Mouse (Mus musculus) spleen, postnatal 10 days (tissue): Measurements from ENCODE around the gene Exoc2.

Experiments
- DNase-seq, 2 experiments: peaks; one replicate each; pipeline ENCODE4 v3.0.0; 2021 to 2022; ENCODE audit warnings: low spot score in 2 of 2

Exoc2 gene

DNA sequence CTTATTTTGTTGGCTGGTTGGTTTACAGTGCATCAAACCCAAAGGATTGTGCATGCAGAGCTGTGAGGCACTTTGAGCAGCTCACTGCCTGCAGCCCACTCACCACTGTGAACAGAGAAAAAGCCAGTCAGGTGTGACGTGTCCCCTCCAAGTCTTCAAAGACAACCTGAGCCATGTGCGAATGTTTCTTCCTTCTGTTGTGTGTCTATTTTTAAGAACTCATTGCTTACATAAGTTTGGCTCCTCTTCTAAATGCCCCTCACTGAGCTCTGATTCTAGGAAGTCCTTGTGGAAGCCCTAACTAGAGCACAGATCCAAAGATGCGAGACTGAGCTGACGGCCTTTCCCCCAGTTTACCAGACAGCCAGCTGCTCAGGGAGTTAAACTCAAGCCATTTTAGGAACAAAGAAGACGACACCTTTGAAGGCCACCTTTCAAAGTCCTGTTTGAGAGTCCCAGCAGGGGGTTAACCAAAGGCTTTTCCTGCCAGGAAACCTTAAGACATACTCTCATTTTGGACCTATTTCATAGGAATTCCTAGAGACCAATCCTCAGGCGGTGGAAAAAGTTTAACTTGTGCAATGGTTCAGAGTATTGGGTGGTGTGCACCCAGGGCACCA lies 79.8 kb downstream of the Exoc2 start:
- DNase-seq = no peak

DNA sequence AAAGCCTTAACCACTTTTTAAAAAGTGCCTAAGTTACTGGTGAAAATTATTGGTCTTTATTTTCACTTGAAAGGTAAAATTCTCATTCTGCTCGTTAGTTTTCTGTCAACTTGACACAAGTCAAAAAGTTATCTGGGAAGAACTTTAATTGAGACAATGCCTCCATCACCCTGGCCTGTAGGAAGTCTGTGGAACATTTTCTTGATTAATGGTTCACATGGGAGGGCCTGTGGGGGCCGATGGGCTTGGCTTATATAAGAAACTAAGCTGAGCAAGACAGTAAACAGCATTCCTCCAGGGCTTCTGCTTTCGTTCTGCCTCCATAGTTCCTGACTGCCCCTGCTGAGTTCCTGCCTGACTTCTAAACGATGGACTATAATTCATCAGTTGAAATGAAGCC lies 81.6 kb downstream of the Exoc2 start:
- no peak for DNase-seq

DNA sequence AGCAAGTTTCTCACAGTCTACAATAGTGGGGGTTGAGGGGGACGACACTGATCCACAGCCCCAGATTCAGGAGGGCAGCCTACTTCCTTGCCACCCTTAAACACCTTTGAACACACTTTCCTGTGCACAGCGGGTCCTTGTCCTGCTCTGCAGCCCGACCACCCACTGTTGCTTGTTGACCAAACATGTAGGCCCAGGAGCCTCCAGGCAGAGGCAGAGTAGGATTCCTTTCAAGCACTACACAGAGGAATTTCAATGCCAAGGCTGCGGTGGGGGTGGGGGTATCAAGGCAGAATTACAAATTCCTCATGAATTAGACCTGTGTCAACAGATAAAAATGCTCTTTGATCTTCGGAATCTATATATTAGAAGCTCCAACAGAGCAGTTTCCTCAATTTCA lies 82.7 kb downstream of the Exoc2 start:
- DNase-seq = no peak

DNA sequence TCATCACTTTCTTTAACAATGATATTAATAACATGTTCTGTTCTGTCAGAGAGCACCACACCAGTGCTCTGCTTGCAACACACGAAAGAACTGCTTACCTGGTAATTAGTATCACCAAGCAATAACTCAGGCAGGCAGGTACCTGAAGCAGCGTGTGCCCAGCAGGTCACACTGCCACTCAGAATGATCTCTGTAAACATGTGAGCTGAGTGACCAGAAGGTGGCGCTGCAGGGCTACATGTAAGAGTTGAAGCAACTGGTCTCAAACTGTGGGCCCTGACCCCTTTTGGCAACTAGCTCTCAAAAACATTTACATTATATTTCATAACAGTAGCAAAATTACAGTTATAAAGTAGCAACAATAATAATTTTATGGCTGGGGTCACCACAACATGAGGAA lies 85.4 kb downstream of the Exoc2 start:
- peak; percentile 58 to 88 for DNase-seq

DNA sequence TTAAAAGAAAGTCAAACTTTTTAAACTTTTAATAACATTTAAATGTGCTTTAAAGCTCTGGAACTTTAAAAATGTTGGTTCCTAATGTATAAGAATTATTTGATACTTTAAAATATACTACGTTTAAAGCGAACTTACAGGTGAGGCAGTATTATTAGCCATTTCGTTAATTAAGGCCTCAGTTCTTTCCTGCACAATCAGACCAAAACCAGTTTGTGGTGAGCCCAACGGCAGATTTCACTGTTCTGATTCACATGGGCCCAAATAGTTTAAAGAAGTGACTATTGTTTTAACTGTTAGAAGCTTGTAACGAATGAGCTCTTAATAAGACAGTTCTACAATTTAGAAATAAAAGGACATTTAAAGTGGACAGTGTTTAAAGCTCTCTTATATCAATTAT lies 93.6 kb downstream of the Exoc2 start:
- DNase-seq = no peak

DNA sequence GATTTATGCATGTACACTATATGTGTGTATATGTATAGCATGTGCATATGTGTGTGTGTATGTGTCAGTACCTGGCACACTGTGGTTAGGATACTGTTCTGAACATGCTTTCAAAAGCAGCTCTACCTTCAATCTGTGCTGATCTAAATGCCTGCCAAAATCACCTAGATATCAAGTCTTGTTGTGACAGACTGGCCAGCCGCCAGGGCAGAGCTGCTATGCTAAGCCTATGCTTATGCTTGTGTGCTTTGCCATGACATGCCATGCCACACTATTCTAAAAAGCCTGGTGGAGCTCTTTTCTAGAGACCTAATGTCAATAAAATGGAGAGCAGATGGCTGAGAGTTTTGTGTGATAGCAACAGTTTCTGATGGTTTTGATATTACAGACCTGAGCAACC lies 94.0 kb downstream of the Exoc2 start:
- DNase-seq = no peak

DNA sequence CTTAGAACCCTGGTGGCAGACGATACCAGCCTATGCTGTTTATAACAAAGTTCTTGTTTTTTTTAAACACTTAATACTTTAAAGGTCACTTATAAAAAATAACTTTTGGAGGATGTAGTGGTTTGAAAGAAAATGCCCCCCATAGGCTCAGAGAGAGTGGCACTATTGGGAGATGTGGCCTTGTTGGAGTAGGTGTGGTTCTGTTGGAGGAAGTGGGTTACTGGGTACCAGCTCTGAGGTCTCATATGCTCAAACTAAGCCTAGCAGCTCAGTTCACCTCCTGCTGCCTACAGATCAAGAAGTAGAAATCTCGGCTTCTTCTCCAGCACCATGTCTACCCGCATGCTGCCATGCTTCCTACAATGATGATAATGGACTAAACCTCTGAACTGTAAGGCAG lies 98.1 kb downstream of the Exoc2 start:
- no peak for DNase-seq

DNA sequence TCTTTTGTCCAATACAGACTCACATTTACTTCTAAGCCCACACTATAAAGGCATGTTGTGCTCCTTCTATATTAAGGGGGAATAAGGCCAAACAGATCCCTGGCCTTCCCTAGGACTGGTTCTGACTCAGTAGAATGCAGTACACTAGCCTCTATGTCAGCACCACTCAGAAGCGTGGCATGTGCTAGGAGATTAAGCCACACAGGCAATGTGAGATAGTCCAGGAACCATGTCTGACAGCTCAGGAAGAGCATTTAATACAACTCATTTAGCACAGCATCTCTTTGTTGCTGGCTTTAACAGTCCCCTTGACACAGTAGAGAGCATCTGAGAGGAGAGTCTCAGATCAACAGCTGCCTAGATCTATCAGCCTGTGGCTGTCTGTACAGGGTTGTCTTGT lies 100.4 kb downstream of the Exoc2 start:
- no peak for DNase-seq

DNA sequence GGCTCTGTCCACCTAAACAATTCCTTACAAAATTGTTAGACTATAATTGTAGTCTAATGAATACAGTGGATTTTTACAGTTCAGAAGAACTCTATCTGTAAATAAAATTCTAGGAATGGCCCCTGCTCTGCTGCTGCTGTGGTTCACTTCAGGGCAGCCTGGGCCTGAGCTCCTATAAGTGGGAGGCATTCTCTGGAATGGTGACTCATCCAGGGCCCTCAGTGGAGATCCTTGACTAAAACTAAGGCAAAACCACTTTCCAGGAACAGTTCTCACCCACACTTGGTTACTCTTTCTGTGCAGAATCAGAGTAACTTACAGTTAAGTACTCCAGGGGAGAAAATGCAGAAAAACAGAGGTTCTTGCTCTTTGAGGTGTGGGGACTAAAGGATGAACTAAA lies 108.4 kb downstream of the Exoc2 start:
- DNase-seq = no peak

DNA sequence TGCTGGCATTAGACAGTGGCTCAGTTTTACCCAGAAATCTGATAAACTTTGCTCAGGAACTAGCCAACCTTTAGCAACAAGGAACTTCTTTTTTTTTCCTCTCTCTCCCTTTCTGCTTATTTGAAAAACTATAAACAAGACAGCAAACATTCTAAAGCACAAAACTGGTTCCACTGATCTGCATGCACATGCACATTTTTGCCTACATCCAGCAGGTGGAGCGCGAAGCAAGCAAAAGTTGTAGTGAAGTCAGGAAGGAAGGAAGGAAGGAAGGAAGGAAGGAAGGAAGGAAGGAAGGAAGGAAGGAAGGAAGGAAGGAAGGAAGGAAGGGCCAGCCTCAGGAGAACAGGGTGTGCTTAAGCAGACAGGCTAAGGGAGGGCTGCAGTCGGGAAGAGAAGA lies 109.9 kb downstream of the Exoc2 start:
- DNase-seq = no peak

DNA sequence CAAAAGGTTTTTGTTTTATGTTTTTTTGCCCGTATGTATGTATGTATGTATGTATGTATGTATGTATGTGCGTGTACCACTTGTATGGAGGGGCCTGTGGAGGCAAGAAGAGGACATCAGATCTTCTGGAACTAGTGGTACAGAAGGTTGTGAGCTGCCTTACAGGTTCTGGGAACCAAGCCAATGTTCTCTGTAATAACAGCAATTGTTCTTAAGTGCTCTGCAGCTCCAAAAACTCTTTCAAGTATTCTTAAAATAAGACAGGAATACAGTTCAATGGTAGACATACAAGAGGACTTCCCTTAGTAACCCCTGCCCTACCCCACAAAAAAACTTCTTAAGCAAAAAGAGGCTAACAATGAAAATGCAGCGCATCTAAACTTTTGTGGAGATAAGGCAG lies 115.5 kb downstream of the Exoc2 start:
- DNase-seq = no peak

DNA sequence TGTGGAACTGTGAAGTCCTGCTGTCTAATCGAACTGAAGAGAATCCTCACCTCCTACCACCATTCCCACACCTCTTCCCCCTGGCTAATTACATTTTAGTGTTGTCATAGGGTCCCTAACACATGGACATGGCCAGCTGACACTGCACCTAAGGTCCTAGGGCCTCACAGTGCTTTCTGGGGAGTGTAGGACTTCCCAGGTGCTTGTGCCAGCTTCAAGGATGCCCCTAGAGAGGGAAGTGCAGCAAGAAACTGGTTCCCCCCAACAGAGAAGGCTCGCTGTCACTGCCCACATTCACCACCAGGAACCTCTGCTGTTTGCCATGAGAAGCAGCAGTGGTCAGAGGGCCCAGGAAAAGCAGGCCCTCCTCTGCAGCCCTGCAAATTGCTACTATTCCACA lies 123.2 kb downstream of the Exoc2 start:
- no peak for DNase-seq

DNA sequence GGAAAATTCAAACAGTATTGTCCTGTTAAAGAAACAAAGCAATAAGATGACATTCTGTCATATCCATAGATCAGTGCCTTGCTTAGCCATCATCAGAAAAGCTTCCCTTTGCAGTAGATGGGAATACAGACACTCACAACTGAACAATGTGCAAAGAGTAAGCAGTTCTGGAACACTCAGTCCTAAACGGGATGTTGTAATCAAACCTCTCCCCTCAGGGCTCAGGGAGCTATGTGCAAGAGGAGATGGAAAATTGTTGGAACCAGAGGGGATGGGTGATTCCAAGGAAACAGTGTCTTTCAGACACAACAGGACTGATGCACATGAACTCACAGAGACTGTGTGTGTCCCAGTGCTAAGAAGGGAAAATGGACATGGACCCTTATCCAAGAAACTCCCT lies 125.9 kb downstream of the Exoc2 start:
- no peak for DNase-seq

DNA sequence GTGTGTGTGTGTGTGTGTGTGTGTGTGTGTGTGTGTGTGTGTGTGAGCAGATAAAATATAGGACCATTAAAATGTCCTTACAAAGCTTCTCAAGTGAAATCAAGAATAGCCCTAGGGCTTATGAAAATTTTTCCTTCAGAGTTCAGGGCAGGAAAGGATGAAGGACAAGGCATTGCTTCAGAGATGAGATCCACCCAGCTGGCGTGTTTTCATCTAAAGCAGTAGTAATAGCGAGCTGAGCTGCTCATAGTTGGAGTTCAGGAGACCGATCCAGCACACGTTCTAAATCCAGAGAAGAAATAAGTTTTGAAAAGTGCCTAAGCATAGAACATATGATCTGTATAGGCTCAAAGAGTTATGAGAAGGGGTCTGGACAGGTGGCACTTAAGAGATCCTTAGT lies 127.4 kb downstream of the Exoc2 start:
- no peak for DNase-seq

DNA sequence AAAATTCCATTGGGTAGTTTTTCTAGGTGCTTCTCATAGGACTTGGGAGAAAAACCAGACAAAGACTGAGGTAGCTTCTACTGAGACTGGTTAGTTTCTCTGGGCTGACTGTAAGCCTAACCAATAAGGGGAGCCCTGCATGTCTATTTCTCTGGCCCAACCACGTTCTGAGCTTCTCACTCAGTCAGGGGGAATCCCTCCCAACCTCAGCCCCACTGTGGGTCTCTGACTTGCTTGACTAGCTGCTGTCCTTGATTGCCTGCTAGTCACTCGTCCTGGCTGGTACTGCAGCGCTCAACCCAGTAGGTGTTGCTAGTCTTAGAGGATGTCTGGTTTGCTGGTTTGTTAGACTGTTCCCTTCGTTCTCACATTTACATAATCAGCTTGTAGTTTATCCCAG lies 130.8 kb downstream of the Exoc2 start:
- DNase-seq = no peak

DNA sequence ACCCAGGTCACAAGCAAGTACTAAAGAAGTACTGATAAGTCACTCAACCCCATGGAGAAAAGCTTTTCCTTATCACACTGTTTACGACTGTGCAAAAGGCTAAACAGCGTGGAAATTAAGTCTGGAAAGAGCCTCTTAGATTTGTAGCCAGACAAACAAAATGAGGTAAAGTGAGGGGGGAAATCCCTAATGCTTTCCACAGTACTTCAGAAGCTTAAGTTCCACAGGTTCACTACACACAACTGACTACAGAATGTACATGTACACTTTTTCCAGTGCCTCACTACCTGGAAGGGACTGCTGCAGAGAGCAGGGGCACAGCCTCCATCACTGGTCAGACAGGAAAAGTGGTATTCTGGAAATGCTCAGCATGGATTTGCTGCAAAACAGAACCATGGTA lies 132.1 kb downstream of the Exoc2 start:
- DNase-seq = no peak

DNA sequence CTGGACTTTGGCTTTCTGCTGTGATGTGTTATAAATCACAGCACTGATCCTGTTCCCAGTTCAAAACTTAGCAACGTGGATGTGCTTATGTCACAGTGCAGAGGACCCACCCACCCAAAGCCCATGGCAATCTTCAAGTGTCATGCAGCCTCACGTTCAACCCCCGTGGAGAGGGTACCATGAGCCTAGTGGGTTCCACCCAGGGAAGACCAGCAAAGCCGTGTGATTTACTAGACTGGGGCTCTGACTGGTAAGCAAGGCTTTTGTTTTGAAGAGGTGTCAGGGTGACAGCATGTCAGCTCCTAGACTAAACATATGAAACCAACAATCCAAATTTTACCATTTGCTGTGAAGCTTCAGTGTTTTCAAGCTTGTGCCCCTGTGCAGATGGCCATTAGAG lies 132.6 kb downstream of the Exoc2 start:
- no peak for DNase-seq

DNA sequence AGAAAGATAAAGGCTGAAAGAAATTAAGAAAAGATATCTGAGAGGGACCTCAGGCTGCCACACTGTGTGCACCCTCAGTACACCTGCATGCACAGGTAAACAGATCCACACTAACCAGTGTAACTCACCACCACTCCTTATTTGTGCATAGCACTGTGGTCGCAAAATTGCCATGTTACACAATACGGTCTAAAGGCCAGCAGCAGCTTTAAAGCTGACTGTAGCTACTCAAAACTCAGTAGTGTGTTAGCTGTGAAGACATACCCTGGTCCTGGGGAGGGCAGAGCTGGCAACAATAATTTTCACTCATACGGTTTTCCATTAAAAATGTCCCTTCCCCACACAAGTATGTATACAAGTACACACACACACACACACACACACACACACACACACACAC lies 133.2 kb downstream of the Exoc2 start:
- no peak for DNase-seq

DNA sequence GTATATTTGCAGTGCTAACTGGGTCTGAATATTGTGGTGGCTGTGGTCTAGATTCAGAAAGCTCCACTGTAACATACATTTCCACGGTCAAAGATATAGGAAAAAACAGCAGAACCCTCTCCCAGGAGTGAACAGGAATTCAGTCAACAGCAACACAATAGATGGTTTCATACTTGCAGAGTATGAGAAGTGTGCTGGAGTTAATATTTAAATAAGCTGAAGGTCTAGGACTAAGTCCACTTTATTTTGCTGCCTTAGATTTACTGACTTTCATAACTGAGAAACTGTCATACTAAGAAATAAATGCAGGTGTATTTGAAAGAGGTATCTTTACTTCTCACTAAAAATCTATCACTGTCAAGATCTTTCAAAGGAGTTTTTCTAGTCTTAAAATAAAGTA lies 137.6 kb downstream of the Exoc2 start:
- no peak for DNase-seq

DNA sequence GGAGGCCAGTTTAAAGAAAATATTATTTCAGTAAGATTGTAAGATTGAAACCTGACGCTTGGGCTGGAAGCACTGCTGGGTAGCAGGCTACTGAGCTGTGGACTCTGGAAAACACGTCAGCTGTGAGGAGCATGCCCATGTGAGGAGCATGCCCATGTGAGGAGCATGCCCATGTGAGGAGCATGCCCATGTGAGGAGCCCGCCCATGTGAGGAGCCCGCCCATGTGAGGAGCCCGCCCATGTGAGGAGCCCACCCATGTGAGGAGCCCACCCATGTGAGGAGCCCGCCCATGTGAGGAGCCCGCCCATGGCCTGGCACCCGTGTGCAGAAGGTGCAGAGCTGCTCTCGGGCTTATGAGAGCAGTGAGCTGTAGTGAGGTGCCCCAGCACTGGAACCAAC lies 139.0 kb downstream of the Exoc2 start:
- DNase-seq = no peak

DNA sequence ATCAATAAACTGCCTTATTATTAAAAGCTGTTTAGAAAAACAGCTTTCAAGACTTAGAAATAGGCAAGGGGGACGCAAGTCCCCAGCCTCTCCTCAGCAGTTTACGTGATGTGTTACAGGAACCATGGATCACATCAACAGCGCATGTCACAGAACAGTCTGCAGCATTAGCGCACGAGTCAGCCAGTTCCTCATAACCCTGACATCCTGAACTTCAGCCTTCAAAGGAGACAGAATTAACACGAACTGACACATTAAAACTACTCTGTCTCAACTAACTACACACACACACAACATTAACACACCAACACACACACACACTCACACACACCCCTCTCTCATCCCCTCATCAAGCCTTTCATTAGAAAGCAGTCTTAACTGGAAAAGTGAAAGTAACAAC lies 139.5 kb downstream of the Exoc2 start:
- DNase-seq = peak in 1 of 2 experiments; percentile 28

DNA sequence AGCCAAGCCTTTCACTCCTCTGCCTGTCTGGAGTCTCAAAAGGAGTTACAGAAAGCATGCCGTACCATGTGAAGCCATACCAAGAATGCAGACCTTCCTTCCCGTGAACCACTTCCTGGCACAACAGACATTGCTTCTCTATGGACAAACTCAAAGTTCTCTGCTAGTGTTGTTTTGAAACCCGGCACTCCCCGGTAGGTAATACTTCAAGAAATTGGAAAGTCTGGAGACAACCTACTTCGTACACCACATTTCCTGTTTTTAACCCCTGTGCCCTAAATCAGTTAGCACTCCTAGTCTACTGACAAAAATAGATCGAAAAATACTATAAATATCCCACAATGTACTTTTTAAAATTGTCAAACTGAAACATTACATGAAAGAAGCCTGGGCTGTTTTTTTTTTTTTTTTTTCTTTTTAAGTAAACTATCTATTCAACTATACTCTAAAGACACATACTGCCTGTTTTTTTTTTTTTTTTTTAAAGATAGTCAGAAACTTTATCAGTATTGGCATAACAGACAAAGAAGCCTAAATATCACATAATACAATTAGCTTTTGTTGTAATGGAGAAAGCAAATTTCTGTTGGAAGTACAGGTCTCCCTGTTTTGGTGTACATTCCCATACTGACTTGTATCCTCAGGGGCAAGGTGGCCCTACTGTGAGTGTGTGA lies 140.3 kb downstream of the Exoc2 start:
- no peak for DNase-seq

DNA sequence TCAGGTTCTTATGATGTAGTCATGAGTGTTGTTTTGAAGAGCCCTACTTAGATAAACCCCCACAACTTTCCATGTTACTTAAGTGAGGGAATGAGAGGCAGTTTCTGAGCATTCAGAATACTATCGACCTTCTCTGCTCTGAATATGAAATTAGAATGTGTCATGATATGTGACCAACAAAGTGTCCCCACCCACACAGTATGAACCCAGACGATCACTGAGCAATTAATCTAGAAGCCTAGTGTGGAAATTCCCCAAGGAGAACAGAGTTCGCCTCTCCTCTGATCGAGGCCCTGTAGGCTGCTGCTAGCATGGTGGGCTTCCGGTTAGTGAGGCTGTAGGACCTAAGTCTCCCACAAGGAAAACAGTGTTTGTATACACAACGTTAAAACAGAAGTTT lies 142.5 kb downstream of the Exoc2 start:
- DNase-seq = no peak

DNA sequence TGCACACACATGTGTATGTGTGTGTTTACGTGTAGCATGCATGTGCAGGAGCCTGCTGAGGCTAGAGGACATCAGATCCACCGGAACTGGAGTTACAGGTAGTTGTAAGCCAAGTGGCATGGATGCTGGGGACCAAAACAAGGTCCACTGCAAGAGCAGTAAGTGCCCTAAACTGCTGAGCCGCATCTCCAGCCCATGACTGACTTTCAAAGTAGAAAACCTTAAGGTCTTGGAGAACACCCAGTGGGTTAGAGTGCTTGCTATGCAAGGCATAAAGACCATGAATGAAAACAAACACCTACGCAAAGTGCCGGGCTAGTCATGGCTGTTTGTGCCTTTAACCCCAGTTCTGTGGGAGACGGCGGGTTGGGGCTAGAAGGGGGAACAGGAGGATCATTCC lies 147.4 kb downstream of the Exoc2 start:
- no peak for DNase-seq
